Mouse (Mus musculus) erythroblast, embryonic 14.5 days (primary cell): ENCODE measurements around the gene Tbxas1.

Experiments used
- GATA1 ChIP-seq: IDR thresholded peaks from 2 replicates; pipeline ENCODE4 v1.6.1; 2012; ENCODE audit warnings: low read length, inconsistent platforms, mixed read lengths
- TAL1 ChIP-seq: IDR thresholded peaks from 3 replicates; pipeline ENCODE4 v1.6.1; 2012; ENCODE audit warnings: low read length, inconsistent platforms, mixed read lengths

- no peak for TF ChIP-seq TAL1
- no peak for TF ChIP-seq GATA1
Observed at GRCm38 (mm10) chr6:39052636-39053035, 177.4 kb downstream of the Tbxas1 start.
